Mouse (Mus musculus): ENCODE results near the gene Kit. TPM values are rescaled to one million over a fixed set of nuclear protein-coding genes. Genes with fewer than 3 reads are reported as not detected.

The Kit gene
- polyA plus RNA-seq, 1 experiment: 7.8 TPM

DNA sequence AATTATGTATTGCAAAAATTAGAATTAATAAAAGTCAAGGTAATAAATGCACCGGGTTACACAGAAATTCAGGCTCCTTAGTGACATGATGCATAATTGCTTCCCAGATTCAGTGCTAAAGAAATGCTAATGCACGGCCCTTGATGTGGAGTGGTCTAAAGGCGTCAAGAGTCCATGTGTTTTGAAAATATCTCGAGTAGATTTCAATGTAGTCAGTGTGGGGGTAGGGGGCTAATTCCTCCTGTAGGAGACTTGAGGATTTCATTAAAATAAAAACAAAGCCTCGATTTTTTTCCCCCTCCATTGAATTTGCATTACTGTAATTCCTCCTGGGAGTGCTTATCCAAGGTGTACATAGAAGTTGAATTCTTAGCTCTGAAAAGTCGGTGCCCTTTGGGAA, 52.0 kb downstream of the Kit start:
- TF ChIP-seq POLR2A (IDR thresholded peaks at IDR 0.05; ENCODE audit: borderline replicate concordance, control insufficient read depth, low read depth, low read length): no peak
- no peak for TF ChIP-seq CTCF (IDR thresholded peaks at IDR 0.05; ENCODE audit: control insufficient read depth, insufficient read depth, low read length)
- WGBS: 83% methylated on average over 6 of the region's 6 CpGs
- Histone ChIP-seq H3K27ac (ENCODE audit: control insufficient read depth, insufficient read depth, low read depth, low read length, poor library complexity) (no peak overlapping the region), H3K4me1 (ENCODE audit: control insufficient read depth, insufficient read depth, low read length) (no peaks in the 10 kb centered on the region; the same call in 1 of the 2 replicates), H3K4me3 (replicated peaks; ENCODE audit: control insufficient read depth, low read depth, low read length) (no peak overlapping the region)

DNA sequence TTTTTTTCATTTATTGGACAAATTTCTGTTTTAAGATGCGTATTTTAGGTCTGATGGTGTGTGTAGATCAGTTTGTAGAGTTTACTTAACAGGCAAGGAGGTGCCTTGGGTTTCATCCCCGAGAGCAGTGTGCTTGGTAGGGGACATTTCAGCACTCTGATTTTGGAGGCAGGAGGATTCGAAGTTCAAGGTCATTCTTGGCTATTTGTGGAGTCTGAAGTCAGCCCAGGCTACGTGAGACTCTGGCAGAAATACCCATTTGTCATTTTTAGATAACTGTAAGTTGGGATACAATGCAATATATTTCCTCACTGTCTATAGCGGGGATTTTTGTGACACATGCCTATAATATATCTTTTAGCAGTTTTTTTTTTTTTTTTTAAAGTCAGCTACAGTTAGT, 57.5 kb downstream of the Kit start:
- no peak overlapping the region for H3K4me3 ChIP-seq (replicated peaks; ENCODE audit: control insufficient read depth, low read depth, low read length)
- no peak for TF ChIP-seq POLR2A (IDR thresholded peaks at IDR 0.05; ENCODE audit: borderline replicate concordance, control insufficient read depth, low read depth, low read length)
- no peak for TF ChIP-seq CTCF (IDR thresholded peaks at IDR 0.05; ENCODE audit: control insufficient read depth, insufficient read depth, low read length)
- H3K27ac ChIP-seq (ENCODE audit: control insufficient read depth, insufficient read depth, low read depth, low read length, poor library complexity): no peak overlapping the region
- WGBS: 87% methylated on average over 5 of the region's 5 CpGs
- peaks cover 2% of the 10 kb centered on the region; the same call in 1 of the 2 replicates for H3K4me1 ChIP-seq (ENCODE audit: control insufficient read depth, insufficient read depth, low read length)

DNA sequence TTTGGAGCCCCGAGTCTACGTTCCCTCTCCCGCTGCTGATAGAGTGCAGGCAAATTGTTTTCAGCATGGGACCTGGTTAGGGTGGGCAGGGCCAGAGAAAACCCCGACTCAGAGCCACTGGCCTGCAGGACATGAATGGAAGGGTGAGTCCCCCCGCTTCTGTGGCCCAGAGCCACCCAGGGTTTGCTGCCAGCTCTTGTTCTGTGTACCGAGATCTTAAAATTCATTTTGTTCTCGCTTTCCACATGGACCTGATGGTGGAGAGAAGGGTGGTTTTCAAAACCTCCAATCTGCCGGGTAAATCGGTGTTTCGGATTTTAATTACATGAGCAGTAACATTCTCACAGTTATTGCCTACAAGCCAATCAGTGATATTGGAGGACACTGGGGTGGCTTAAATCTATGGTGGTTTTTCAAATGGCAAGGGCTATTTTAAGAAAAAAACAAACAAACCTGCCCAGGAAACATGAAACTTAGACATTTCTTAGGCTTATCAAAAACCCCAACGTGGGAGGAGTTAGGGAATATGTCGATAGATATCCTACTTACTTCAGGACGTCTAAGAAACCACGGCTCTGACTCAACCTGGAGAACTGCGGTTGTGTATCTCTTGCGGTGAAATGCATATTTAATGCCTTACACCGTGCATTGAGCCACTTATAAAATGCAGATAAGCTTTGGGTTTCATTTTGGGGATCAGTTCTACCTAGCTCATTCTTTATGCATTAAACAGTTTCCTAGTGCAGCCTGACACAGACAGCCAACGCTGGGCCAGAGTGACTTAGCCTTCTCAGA, 58.3 kb downstream of the Kit start:
- Histone ChIP-seq H3K4me3 (replicated peaks; ENCODE audit: control insufficient read depth, low read depth, low read length) (no peak overlapping the region), H3K27ac (ENCODE audit: control insufficient read depth, insufficient read depth, low read depth, low read length, poor library complexity) (no peak overlapping the region), H3K4me1 (ENCODE audit: control insufficient read depth, insufficient read depth, low read length) (peaks cover 2% of the 10 kb centered on the region; the same call in 1 of the 2 replicates)
- 57% methylated on average over 18 of the region's 18 CpGs for WGBS
- no peak for TF ChIP-seq CTCF (IDR thresholded peaks at IDR 0.05; ENCODE audit: control insufficient read depth, insufficient read depth, low read length)
- no peak for TF ChIP-seq POLR2A (IDR thresholded peaks at IDR 0.05; ENCODE audit: borderline replicate concordance, control insufficient read depth, low read depth, low read length)

DNA sequence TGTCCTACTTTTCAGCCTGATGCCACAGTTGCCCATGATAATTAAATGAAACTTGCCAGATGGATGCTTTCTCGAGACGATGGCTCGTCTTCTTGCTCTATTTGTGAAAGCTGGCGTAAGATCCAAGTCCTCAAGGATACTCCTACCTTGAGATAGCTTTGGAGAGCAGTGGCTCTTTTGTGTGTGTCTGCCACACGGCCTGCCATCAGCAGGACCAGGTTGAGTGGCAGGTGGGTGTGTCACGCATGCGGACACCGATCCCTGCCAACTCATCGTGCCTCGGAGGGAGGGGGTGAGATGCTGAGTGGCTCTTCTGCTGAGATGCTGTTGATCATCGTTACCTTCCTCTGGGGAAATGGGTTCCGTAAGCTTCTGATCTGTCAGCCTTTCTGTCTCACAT, 60.7 kb downstream of the Kit start:
- WGBS: 71% methylated on average over 12 of the region's 12 CpGs
- H3K27ac ChIP-seq (ENCODE audit: control insufficient read depth, insufficient read depth, low read depth, low read length, poor library complexity): no peak overlapping the region
- H3K4me3 ChIP-seq (replicated peaks; ENCODE audit: control insufficient read depth, low read depth, low read length): no peak overlapping the region
- TF ChIP-seq POLR2A (IDR thresholded peaks at IDR 0.05; ENCODE audit: borderline replicate concordance, control insufficient read depth, low read depth, low read length): no peak
- no peak for TF ChIP-seq CTCF (IDR thresholded peaks at IDR 0.05; ENCODE audit: control insufficient read depth, insufficient read depth, low read length)
- peaks cover 2% of the 10 kb centered on the region; the same call in 1 of the 2 replicates for H3K4me1 ChIP-seq (ENCODE audit: control insufficient read depth, insufficient read depth, low read length)

DNA sequence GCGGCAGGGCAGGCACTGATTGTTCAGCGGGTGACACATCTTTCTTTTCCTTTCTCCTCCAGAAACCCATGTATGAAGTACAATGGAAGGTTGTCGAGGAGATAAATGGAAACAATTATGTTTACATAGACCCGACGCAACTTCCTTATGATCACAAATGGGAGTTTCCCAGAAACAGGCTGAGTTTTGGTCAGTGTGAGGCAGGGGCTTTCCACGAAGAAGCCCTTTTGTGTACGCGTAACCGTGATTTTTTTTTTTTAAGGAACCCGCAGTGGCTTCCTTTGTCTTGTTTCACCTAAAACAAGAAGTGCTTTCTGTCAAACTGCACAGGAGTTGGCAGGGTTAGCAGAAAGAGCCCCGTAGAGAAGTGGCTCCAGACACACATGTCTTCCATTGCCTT, 65.9 kb downstream of the Kit start:
- TF ChIP-seq POLR2A (IDR thresholded peaks at IDR 0.05; ENCODE audit: borderline replicate concordance, control insufficient read depth, low read depth, low read length) (no peak), CTCF (IDR thresholded peaks at IDR 0.05; ENCODE audit: control insufficient read depth, insufficient read depth, low read length) (no peak)
- Histone ChIP-seq H3K4me3 (replicated peaks; ENCODE audit: control insufficient read depth, low read depth, low read length) (no peak overlapping the region), H3K27ac (ENCODE audit: control insufficient read depth, insufficient read depth, low read depth, low read length, poor library complexity) (no peak overlapping the region), H3K4me1 (ENCODE audit: control insufficient read depth, insufficient read depth, low read length) (no peaks in the 10 kb centered on the region; the same call in 1 of the 2 replicates)
- WGBS: 56% methylated on average over 11 of the region's 11 CpGs

DNA sequence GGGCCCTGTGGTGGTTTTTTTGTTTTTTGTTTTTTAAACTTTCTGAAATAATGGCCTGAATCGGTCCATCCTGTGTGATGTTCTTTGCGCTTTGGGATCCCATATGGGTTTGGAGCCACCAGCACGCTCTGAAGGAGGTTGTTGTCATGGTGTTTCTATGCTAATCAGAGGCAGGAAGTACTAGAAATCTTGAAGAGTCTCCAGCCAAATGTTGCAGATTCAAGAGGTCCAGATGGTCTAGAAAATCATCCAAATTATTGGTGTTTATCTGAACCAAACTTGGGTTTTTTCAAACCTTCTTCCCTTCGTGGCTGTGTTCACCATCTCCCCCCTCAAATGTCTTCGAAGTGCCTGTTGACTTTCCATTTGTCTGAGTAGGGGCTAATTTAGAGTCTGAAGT, 72.3 kb downstream of the Kit start:
- no peaks in the 10 kb centered on the region for H3K4me1 ChIP-seq (ENCODE audit: control insufficient read depth, insufficient read depth, low read length)
- WGBS: 85% methylated on average over 5 of the region's 5 CpGs
- H3K27ac ChIP-seq (ENCODE audit: control insufficient read depth, insufficient read depth, low read depth, low read length, poor library complexity): no peak overlapping the region
- TF ChIP-seq POLR2A (IDR thresholded peaks at IDR 0.05; ENCODE audit: borderline replicate concordance, control insufficient read depth, low read depth, low read length) (no peak), CTCF (IDR thresholded peaks at IDR 0.05; ENCODE audit: control insufficient read depth, insufficient read depth, low read length) (no peak)
- no peak overlapping the region for H3K4me3 ChIP-seq (replicated peaks; ENCODE audit: control insufficient read depth, low read depth, low read length)

DNA sequence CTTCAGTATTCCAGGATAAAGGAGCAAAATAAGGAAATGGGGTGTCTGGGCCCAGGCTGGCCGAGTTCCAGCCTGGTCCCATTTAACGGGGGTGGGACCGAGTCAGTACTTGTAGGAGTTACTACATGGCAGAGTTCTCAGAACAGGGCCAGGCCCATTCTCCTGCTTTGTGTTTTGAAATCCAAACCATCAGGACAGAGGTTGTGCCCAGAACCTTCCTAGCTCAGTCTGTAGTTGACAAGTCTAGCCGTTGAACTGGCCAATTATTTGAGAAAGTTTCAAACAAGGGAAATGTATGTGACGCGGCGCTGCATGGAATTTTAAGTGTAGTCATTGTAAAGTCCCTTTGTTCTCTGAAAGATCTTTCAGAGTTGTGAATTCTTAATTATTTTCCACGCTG, 75.8 kb downstream of the Kit start:
- no peak for TF ChIP-seq POLR2A (IDR thresholded peaks at IDR 0.05; ENCODE audit: borderline replicate concordance, control insufficient read depth, low read depth, low read length)
- no peak for TF ChIP-seq CTCF (IDR thresholded peaks at IDR 0.05; ENCODE audit: control insufficient read depth, insufficient read depth, low read length)
- no peak overlapping the region for H3K27ac ChIP-seq (ENCODE audit: control insufficient read depth, insufficient read depth, low read depth, low read length, poor library complexity)
- H3K4me1 ChIP-seq (ENCODE audit: control insufficient read depth, insufficient read depth, low read length): no peaks in the 10 kb centered on the region
- no peak overlapping the region for H3K4me3 ChIP-seq (replicated peaks; ENCODE audit: control insufficient read depth, low read depth, low read length)
- 86% methylated on average over 8 of the region's 8 CpGs for WGBS

DNA sequence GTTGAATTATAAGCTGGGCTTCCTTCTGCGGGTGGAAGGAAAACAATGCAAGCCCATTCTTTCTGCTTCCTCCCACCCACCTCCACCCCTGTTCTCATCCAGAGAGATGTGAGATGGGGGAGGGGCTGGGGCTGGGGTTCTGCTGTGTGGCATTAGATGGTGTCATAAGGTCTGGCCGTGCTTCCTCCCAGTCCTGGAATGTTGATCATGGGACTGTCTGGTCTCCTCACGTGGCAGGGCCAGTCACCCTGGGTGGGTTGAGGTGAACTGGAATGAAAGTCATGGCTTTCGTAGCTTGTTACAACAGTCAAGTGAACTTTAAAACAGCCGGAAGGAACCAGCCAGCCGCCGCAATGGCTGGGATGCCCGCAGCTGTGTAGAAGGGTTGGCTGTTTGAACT, 78.7 kb downstream of the Kit start:
- no peak overlapping the region for H3K27ac ChIP-seq (ENCODE audit: control insufficient read depth, insufficient read depth, low read depth, low read length, poor library complexity)
- 87% methylated on average over 8 of the region's 8 CpGs for WGBS
- TF ChIP-seq CTCF (IDR thresholded peaks at IDR 0.05; ENCODE audit: control insufficient read depth, insufficient read depth, low read length) (no peak), POLR2A (IDR thresholded peaks at IDR 0.05; ENCODE audit: borderline replicate concordance, control insufficient read depth, low read depth, low read length) (no peak)
- H3K4me3 ChIP-seq (replicated peaks; ENCODE audit: control insufficient read depth, low read depth, low read length): no peak overlapping the region
- H3K4me1 ChIP-seq (ENCODE audit: control insufficient read depth, insufficient read depth, low read length): no peaks in the 10 kb centered on the region
